Mouse (Mus musculus) spleen, adult 18-20 months (tissue): Measurements from ENCODE around the gene Tmem242.
"Not testable (repeated sequence)": the region's sequence is repeated elsewhere in the genome, so short reads cannot be mapped to it uniquely, and the experiment has no call there.

Experiments used
- DNase-seq, 2 experiments: peaks; one replicate each; pipeline ENCODE4 v3.0.0; 2022; ENCODE audit warnings: mixed read lengths in 2 of 2

Gene Tmem242

GRCm38 (mm10) chr17:5440159-5440971, at the start of gene Tmem242:
Gene Tmem242, minus strand, starts transcription at chr17:5440259.
- peak; percentile 60 to 81 for DNase-seq

DNA sequence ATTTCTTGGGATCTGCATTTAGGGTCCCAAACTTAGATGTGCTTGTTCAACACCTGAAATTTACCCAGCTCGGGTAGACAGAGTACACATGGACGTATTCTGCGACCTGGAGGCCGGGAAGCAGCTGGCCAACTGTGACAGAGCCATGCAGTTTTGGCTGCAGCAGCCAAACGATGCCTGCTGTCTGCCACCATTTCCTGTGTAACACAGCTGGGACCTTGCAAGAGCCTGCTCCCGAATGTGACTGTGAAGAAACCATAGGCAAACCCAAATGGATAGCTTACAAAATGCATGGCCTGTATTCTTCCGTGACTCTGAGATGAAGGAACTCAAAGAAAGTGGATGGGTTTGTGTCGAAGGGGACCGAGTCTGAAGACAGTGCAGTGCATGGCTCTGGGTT, 48.1 kb upstream of the Tmem242 start:
- no peak for DNase-seq

GRCm38 (mm10) chr17:5484663-5485062, 44.6 kb upstream of the Tmem242 start:
- no peak for DNase-seq

- no peak for DNase-seq
These were observed 43.4 kb upstream of the Tmem242 start for GRCm38 (mm10) chr17:5483456-5483855.

DNA sequence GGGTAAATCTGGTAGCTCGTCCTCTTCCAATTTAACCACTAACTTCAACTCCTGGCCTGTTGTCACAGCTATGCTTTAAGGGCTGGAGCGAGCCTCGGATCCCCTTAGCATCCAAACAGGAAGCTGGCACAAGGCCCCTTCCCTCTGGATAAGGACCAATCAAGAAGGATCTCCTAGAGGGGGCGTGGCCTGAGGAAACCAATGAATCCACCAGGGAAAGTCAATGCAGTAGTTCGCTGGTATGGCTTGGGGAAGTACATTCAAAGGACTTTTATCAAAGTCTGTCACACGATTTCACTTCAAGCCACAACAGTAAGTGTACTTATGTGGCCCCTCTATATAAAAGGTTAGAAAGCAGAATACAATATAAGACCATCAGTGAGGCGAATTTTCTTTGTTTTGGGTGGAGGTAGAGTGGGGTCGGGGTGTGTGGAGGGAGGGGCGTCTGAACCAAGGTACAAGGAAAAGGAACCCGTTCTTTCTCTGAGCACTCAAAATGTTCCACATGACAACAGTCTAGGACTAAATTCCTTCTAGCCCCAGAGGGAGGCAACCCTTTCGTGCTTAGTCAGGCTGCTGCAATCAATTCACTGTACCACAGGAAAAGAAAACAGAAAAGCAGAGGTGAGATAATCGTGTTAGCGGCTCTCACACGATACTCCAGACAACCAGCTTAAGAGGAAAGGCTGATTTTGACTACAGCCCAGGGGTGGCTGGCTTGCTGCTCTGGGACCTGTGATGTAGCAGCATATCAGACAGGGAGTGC, 36.1 kb upstream of the Tmem242 start:
- no peak for DNase-seq

DNA sequence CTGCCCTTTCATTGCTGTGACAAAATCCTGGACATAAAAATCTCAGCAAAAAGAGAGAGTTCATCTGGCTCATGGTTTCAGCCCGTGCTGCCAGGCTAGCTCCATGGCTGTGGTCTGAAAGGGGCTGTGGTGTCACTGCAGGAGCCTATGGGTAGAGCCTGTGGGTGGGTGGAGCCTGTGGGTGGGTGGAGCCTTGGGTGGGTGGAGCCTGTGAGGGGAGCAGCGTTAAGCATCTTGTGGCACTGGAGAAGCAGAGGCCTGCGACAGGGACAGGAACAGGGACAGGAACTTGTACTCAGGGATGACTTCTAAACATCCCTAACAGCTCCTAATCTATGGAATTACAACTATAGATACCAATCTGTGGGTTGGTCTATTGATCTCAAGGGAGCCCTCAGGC, 32.2 kb upstream of the Tmem242 start:
- DNase-seq: no peak

DNA sequence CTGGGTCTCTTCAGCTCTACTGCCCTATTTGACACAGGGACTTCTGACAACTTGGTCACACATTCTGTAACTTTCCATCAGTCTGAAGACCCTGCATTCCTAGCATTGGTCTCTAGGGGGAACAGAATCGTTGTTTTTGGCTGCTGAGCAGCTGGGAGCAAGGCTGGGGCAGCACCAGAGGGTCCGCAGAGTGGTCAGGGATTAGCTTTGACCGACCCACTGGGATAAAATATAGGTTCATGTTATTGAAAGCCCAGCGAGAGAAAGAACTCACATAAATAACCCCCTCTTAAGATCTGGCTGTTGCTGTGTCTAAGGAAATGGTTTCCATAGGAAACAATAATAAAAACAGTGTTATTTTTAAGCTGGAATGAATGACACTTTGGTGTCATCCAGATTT, 27.1 kb upstream of the Tmem242 start:
- no peak for DNase-seq

GRCm38 (mm10) chr17:5466736-5467135, 26.7 kb upstream of the Tmem242 start:
- no peak for DNase-seq

GRCm38 (mm10) chr17:5463912-5464311, 23.9 kb upstream of the Tmem242 start:
- no peak for DNase-seq

DNA sequence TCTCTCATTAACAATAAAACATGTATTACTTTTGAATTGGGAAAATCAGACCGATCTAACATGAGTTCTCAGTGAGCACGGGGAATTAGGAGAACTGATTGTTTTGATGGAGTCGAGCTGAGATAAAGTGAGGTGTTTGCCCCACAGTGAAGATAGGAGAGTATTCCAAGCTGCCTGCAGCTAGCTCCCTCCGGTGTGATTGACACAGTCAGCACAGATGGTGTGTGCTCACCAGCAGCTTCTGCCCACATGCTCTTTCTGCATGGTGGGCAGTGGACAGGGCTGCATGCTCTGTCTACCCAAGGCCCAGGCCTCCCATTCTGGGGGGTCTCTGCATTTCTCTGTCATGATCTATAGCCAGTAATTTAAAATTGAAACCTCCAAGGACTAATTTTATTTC, 13.6 kb upstream of the Tmem242 start:
- DNase-seq: no peak

DNA sequence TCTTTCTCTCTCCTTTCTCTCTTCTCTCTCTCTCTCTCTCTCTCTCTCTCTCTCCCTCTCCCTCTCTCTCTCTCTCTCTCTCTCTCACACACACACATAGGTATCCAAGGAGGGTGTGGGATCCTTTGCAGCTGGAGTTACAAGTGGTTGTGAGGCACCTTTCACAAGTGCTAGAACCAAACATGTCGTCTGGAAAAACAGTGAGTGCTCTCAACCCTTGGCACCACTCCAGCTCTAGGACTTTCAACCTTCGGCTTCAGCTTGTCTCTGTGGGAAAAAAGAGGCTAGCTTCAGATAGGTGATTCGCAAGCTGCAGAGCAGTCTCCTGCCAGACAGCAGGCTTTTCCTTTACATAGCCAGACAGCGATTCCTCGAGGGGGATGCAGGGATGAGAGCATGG, 3.7 kb upstream of the Tmem242 start:
- DNase-seq: no peak

DNA sequence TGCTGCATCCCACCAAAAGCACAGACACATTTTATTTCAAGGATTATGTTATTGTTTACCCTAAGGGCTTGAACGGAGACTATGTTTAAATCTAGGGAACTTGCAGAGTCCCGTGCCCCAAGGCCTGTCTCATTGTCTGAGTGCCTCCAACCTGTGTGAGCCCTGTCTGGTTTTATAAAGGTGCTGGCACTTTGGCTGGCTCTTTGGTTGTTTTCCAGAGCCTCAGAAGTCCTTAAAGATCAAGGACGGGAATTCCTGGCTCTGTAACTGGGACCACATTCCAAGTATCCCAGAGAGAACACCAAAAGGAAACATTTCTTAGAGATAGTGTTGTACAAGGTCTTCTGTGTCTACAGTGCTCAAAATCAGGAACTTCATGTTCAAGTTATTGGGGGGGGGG, 3.2 kb upstream of the Tmem242 start:
- DNase-seq: no peak

GRCm38 (mm10) chr17:5442403-5442802, 2.3 kb upstream of the Tmem242 start:
- not testable (repeated sequence) for DNase-seq

DNA sequence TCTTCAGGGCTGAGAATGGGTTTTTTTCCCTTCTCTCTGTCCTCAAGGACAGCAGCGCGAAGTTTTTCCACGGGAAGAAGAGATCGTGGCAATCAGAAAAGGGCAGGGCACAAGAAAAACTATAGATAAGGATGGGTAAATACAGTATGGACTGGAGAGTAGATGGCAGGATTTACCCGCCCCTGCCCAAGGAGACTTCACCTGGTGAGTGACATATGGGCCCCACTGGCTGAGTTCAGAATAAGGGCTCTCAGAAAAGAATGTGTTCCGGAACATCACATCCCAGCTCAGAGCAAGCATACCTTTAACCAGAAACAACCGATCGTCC, 264 bp downstream of the Tmem242 start:
- DNase-seq: no peak

- no peak for DNase-seq
These were observed 10.3 kb downstream of the Tmem242 start for GRCm38 (mm10) chr17:5429772-5430133.

DNA sequence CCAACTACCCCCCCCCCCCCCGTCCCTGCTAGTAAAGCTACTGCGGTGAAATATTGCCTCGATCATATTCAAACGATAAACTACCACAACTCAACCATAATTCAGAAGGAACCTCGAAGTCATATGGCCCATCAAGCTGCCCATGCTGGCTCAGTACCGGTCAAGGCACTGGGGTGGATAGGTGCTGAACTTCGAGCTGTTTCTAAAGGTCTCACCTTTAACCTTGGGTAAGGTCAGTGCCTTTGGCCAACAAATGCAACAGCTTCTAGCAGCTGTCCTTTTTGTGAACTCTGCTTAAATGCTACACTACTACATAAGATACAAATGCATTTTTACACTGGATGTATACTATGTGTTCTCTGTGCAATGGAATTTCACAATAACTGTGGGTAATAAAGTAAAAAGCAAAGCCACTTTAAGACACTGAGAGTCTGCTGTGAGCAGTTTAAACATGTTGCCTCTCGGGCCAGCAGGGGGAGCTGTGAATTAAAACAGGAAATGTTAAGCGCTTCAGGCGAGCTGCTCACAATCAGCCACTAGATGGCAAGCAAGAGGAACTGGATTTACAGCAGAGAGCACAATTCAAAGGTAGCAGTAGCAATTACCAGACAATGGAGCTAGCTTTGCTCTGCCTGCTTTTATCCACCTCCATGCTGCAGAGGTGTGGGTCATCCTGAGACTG, 10.8 kb downstream of the Tmem242 start:
- DNase-seq: peak; percentile 73 to 93

GRCm38 (mm10) chr17:5425204-5425603, 14.9 kb downstream of the Tmem242 start:
- DNase-seq: no peak

GRCm38 (mm10) chr17:5424156-5424555, 15.9 kb downstream of the Tmem242 start:
- DNase-seq: no peak

- DNase-seq: no peak
These were observed 18.2 kb downstream of the Tmem242 start for GRCm38 (mm10) chr17:5421835-5422234.

DNA sequence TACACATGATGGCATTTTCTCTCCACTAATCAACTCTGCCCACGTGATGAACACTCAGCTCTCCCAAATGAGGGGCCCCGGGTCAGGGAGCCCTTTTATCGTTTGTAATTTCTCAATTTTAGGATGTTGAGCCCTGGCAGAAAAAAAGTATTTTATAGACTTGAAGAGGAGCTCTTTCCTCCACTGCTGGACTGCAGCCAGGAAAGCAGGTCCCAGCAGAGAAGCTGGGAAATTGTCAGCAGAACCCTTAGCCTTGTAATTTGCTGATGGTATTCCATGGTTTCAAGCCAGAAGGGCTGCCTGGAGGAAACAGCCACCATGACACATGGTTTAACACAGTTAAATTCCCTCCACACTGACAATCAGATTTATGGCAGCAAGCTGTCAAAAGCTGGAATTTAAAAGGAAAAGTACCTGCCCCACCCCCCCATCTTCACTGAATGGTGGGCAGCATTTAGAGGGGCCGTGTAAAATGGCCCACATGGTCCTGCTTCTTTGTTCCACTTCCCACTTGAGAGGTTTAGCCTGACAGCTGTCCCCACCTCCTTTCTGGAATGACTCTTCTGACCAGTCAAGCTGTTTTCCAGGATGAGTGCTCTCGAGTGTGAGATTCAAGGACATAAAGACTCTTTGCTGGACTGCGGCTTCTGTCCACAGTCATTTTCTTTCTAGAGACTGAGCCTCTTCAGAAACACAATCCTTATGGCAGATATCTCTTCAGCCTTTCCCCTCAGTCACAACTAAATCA, 20.1 kb downstream of the Tmem242 start:
- no peak for DNase-seq

- no peak for DNase-seq
These were observed 21.0 kb downstream of the Tmem242 start for GRCm38 (mm10) chr17:5419056-5419455.

GRCm38 (mm10) chr17:5418545-5418944, 21.5 kb downstream of the Tmem242 start, which contains the start of gene Ldhal6b:
Gene Ldhal6b, minus strand, starts transcription at chr17:5418767.
- no peak for DNase-seq

- no peak for DNase-seq
These were observed 23.5 kb downstream of the Tmem242 start for GRCm38 (mm10) chr17:5416518-5416917.
